Mouse (Mus musculus): ENCODE measurements around the gene Coq9.

DNA sequence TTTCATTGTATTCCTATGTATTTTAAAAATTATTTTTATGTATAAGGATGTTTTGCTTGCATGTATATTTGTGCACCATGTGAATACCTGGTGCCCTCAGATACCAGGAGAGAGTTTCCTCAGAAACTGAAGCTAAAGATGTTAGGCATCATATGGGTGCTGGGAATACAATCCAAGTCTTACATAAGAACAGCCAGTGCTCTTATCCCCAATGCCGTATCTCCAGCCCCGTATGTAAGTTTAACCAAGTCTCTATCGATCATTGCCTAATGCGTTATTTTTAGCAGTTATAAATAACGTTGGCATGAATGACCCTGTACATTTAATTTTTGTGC, 18.9 kb downstream of the Coq9 start:
- TF ChIP-seq POLR2A (IDR thresholded peaks at IDR 0.05; ENCODE audit: low read depth, low read length) (no peak), CTCF (IDR thresholded peaks at IDR 0.05; ENCODE audit: extremely low read depth, insufficient read length, insufficient replicate concordance, low read depth, low read length) (no peak)

Data from small intestine, adult 2 months (tissue).